Mouse (Mus musculus): ENCODE data around the gene Sos1. TPM values are rescaled to one million over a fixed set of nuclear protein-coding genes. Genes with fewer than 3 reads are reported as not detected.

Sos1 gene
- polyA plus RNA-seq, 1 experiment from 2014 or later, result 8.1 TPM

GRCm38 (mm10) chr17:80500025-80500424 lies 19.8 kb upstream of the Sos1 start:
- no peak overlapping the region for H3K4me2 ChIP-seq (ENCODE audit: low read length)
- H3K27me3 ChIP-seq (replicated peaks; ENCODE audit: control insufficient read depth, insufficient read depth, low read length), result no peaks in the 10 kb centered on the region
- DNase-seq (ENCODE audit: low spot score), result no peak
- no peaks in the 10 kb centered on the region for H3K4me1 ChIP-seq (replicated peaks; ENCODE audit: control insufficient read depth, insufficient read depth, low read length)
- no peak overlapping the region for H3K27ac ChIP-seq (ENCODE audit: low read depth)
- ATAC-seq (replicated peaks; ENCODE audit: low FRiP score, low TSS enrichment, low read depth), result no peak
- WGBS, result 79% methylated on average over 4 of the region's 4 CpGs
- H3K36me3 ChIP-seq (ENCODE audit: control insufficient read depth, insufficient read depth, low read length), result no peaks in the 10 kb centered on the region
- no peak overlapping the region for H3K9ac ChIP-seq (ENCODE audit: low read length)
- no peak overlapping the region for H3K4me3 ChIP-seq (ENCODE audit: low read depth, low read length)
- no peaks in the 10 kb centered on the region for H3K9me3 ChIP-seq (ENCODE audit: control insufficient read depth, low read length)

GRCm38 (mm10) chr17:80498600-80499268 lies 18.5 kb upstream of the Sos1 start:
- H3K27me3 ChIP-seq (replicated peaks; ENCODE audit: control insufficient read depth, insufficient read depth, low read length), result no peaks in the 10 kb centered on the region
- WGBS, result 62% methylated on average over 11 of the region's 11 CpGs

GRCm38 (mm10) chr17:80497183-80497601 lies 16.9 kb upstream of the Sos1 start:
- no peak for ATAC-seq (replicated peaks; ENCODE audit: low FRiP score, low TSS enrichment, low read depth)

More at GRCm38 (mm10) chr17:80498600-80499268, 18.5 kb upstream of the Sos1 start:
- no peak overlapping the region for H3K4me3 ChIP-seq (ENCODE audit: low read depth, low read length)
- DNase-seq (ENCODE audit: low spot score) (no peak), ATAC-seq (replicated peaks; ENCODE audit: low FRiP score, low TSS enrichment, low read depth) (no peak)
- no peak overlapping the region for H3K9ac ChIP-seq (ENCODE audit: low read length)
- H3K9me3 ChIP-seq (ENCODE audit: control insufficient read depth, low read length), result no peaks in the 10 kb centered on the region
- no peaks in the 10 kb centered on the region for H3K36me3 ChIP-seq (ENCODE audit: control insufficient read depth, insufficient read depth, low read length)
- no peak overlapping the region for H3K27ac ChIP-seq (ENCODE audit: low read depth)
- no peak overlapping the region for H3K4me2 ChIP-seq (ENCODE audit: low read length)
- no peaks in the 10 kb centered on the region for H3K4me1 ChIP-seq (replicated peaks; ENCODE audit: control insufficient read depth, insufficient read depth, low read length)

GRCm38 (mm10) chr17:80496607-80497170 lies 16.4 kb upstream of the Sos1 start:
- Histone ChIP-seq H3K9ac (ENCODE audit: low read length) (no peak overlapping the region), H3K4me3 (ENCODE audit: low read depth, low read length) (no peak overlapping the region), H3K9me3 (ENCODE audit: control insufficient read depth, low read length) (no peaks in the 10 kb centered on the region), H3K27me3 (replicated peaks; ENCODE audit: control insufficient read depth, insufficient read depth, low read length) (no peaks in the 10 kb centered on the region), H3K4me2 (ENCODE audit: low read length) (no peak overlapping the region), H3K27ac (ENCODE audit: low read depth) (no peak overlapping the region), H3K36me3 (ENCODE audit: control insufficient read depth, insufficient read depth, low read length) (no peaks in the 10 kb centered on the region), H3K4me1 (replicated peaks; ENCODE audit: control insufficient read depth, insufficient read depth, low read length) (no peaks in the 10 kb centered on the region)
- 89% methylated on average over 8 of the region's 8 CpGs for WGBS
- ATAC-seq (replicated peaks; ENCODE audit: low FRiP score, low TSS enrichment, low read depth) (no peak), DNase-seq (ENCODE audit: low spot score) (no peak)

More at GRCm38 (mm10) chr17:80497183-80497601, 16.9 kb upstream of the Sos1 start:
- Histone ChIP-seq H3K27me3 (replicated peaks; ENCODE audit: control insufficient read depth, insufficient read depth, low read length) (no peaks in the 10 kb centered on the region), H3K36me3 (ENCODE audit: control insufficient read depth, insufficient read depth, low read length) (no peaks in the 10 kb centered on the region), H3K9me3 (ENCODE audit: control insufficient read depth, low read length) (no peaks in the 10 kb centered on the region), H3K4me3 (ENCODE audit: low read depth, low read length) (no peak overlapping the region), H3K9ac (ENCODE audit: low read length) (no peak overlapping the region), H3K27ac (ENCODE audit: low read depth) (no peak overlapping the region), H3K4me2 (ENCODE audit: low read length) (no peak overlapping the region), H3K4me1 (replicated peaks; ENCODE audit: control insufficient read depth, insufficient read depth, low read length) (no peaks in the 10 kb centered on the region)
- DNase-seq (ENCODE audit: low spot score), result no peak
- WGBS, result 82% methylated on average over 9 of the region's 9 CpGs

GRCm38 (mm10) chr17:80496185-80496584 lies 15.9 kb upstream of the Sos1 start:
- Histone ChIP-seq H3K4me1 (replicated peaks; ENCODE audit: control insufficient read depth, insufficient read depth, low read length) (no peaks in the 10 kb centered on the region), H3K9me3 (ENCODE audit: control insufficient read depth, low read length) (no peaks in the 10 kb centered on the region), H3K4me2 (ENCODE audit: low read length) (no peak overlapping the region), H3K36me3 (ENCODE audit: control insufficient read depth, insufficient read depth, low read length) (no peaks in the 10 kb centered on the region), H3K27me3 (replicated peaks; ENCODE audit: control insufficient read depth, insufficient read depth, low read length) (no peaks in the 10 kb centered on the region), H3K9ac (ENCODE audit: low read length) (no peak overlapping the region), H3K4me3 (ENCODE audit: low read depth, low read length) (no peak overlapping the region), H3K27ac (ENCODE audit: low read depth) (no peak overlapping the region)
- no peak for DNase-seq (ENCODE audit: low spot score)
- 78% methylated on average over 6 of the region's 6 CpGs for WGBS
- ATAC-seq (replicated peaks; ENCODE audit: low FRiP score, low TSS enrichment, low read depth), result no peak

- H3K36me3 ChIP-seq (ENCODE audit: control insufficient read depth, insufficient read depth, low read length), result no peaks in the 10 kb centered on the region
- no peak overlapping the region for H3K4me3 ChIP-seq (ENCODE audit: low read depth, low read length)
- no peaks in the 10 kb centered on the region for H3K9me3 ChIP-seq (ENCODE audit: control insufficient read depth, low read length)
- no peak overlapping the region for H3K4me2 ChIP-seq (ENCODE audit: low read length)
- no peak overlapping the region for H3K9ac ChIP-seq (ENCODE audit: low read length)
- H3K4me1 ChIP-seq (replicated peaks; ENCODE audit: control insufficient read depth, insufficient read depth, low read length), result no peaks in the 10 kb centered on the region
- DNase-seq (ENCODE audit: low spot score), result no peak
- H3K27me3 ChIP-seq (replicated peaks; ENCODE audit: control insufficient read depth, insufficient read depth, low read length), result no peaks in the 10 kb centered on the region
- no peak overlapping the region for H3K27ac ChIP-seq (ENCODE audit: low read depth)
- WGBS, result 77% methylated on average over 1 of the region's 1 CpGs
- no peak for ATAC-seq (replicated peaks; ENCODE audit: low FRiP score, low TSS enrichment, low read depth)
Observed at GRCm38 (mm10) chr17:80493891-80494290, 13.6 kb upstream of the Sos1 start.

GRCm38 (mm10) chr17:80492811-80493210 lies 12.6 kb upstream of the Sos1 start:
- H3K27ac ChIP-seq (ENCODE audit: low read depth), result no peak overlapping the region
- no peak for DNase-seq (ENCODE audit: low spot score)
- 76% methylated on average over 4 of the region's 4 CpGs for WGBS
- H3K9ac ChIP-seq (ENCODE audit: low read length), result no peak overlapping the region
- H3K4me2 ChIP-seq (ENCODE audit: low read length), result no peak overlapping the region
- no peak; the same call in 1 of the 2 replicates for ATAC-seq (replicated peaks; ENCODE audit: low FRiP score, low TSS enrichment, low read depth)
- H3K9me3 ChIP-seq (ENCODE audit: control insufficient read depth, low read length), result no peaks in the 10 kb centered on the region
- H3K4me3 ChIP-seq (ENCODE audit: low read depth, low read length), result no peak overlapping the region
- no peaks in the 10 kb centered on the region for H3K27me3 ChIP-seq (replicated peaks; ENCODE audit: control insufficient read depth, insufficient read depth, low read length)
- no peaks in the 10 kb centered on the region for H3K4me1 ChIP-seq (replicated peaks; ENCODE audit: control insufficient read depth, insufficient read depth, low read length)
- H3K36me3 ChIP-seq (ENCODE audit: control insufficient read depth, insufficient read depth, low read length), result no peaks in the 10 kb centered on the region

- no peaks in the 10 kb centered on the region for H3K27me3 ChIP-seq (replicated peaks; ENCODE audit: control insufficient read depth, insufficient read depth, low read length)
- no peak overlapping the region for H3K4me2 ChIP-seq (ENCODE audit: low read length)
- peak; percentile 77 for ATAC-seq (replicated peaks; ENCODE audit: low FRiP score, low TSS enrichment, low read depth)
- no peaks in the 10 kb centered on the region for H3K4me1 ChIP-seq (replicated peaks; ENCODE audit: control insufficient read depth, insufficient read depth, low read length)
- H3K9me3 ChIP-seq (ENCODE audit: control insufficient read depth, low read length), result no peaks in the 10 kb centered on the region
- H3K36me3 ChIP-seq (ENCODE audit: control insufficient read depth, insufficient read depth, low read length), result no peaks in the 10 kb centered on the region
- no peak for DNase-seq (ENCODE audit: low spot score)
- no peak overlapping the region for H3K27ac ChIP-seq (ENCODE audit: low read depth)
- 88% methylated on average over 4 of the region's 4 CpGs for WGBS
- H3K9ac ChIP-seq (ENCODE audit: low read length), result no peak overlapping the region
- no peak overlapping the region for H3K4me3 ChIP-seq (ENCODE audit: low read depth, low read length)
Observed at GRCm38 (mm10) chr17:80492274-80492673, 12.0 kb upstream of the Sos1 start.

GRCm38 (mm10) chr17:80490166-80490565 lies 9.9 kb upstream of the Sos1 start:
- Histone ChIP-seq H3K36me3 (ENCODE audit: control insufficient read depth, insufficient read depth, low read length) (no peaks in the 10 kb centered on the region), H3K4me2 (ENCODE audit: low read length) (no peak overlapping the region), H3K27me3 (replicated peaks; ENCODE audit: control insufficient read depth, insufficient read depth, low read length) (no peaks in the 10 kb centered on the region), H3K27ac (ENCODE audit: low read depth) (no peak overlapping the region), H3K4me3 (ENCODE audit: low read depth, low read length) (no peak overlapping the region), H3K9me3 (ENCODE audit: control insufficient read depth, low read length) (no peaks in the 10 kb centered on the region), H3K9ac (ENCODE audit: low read length) (no peak overlapping the region), H3K4me1 (replicated peaks; ENCODE audit: control insufficient read depth, insufficient read depth, low read length) (no peaks in the 10 kb centered on the region)
- no peak for ATAC-seq (replicated peaks; ENCODE audit: low FRiP score, low TSS enrichment, low read depth)
- no peak for DNase-seq (ENCODE audit: low spot score)
- WGBS, result 73% methylated on average over 5 of the region's 5 CpGs

All from intestine, embryonic 14.5 days (tissue).